In the genomic region with DNA sequence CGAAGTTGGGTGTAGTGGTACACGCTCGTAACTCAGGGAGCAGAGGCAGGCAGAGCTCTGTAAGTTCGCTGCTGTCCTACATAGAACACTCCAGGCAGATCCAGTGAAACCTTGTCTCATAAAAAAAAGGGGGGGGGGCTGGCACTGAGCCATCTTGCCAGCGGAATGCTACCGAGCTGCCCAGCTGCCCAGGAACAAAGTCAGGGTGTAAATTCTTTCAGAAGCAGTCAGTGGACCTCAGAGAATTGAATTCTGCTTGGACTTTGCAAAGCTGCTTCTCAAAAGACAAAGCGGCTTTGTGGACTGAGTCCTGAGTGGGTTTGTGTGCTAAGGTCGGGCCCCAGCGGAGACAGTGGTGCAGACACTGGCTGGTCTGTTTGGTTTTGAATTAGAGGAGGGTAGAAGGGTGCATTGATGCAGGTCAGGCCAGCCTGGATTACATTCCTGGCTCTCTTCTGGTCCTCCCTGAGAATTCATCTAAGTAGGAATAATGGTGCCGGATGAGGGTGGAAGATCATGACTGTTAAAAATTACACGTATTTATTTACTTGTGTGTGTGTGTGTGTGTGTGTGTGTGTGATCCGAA, we compare ENCODE assay signal across 11 mouse cellular contexts. TPM values are rescaled to one million over a fixed set of nuclear protein-coding genes. Genes with fewer than 3 reads are reported as not detected.
DNase-seq lines count a peak whose midpoint lies in the region; ATAC-seq and TF ChIP-seq lines count a peak whose summit lies in the region.
"Had no signal": no experiment of that assay in that cellular context is flagged by ENCODE, and none has a peak within 500 bp of the region (broad histone marks: within the 10 kb centered on the region; RNA-seq: fewer than 3 reads in every experiment).

No protein-coding gene starts in this region.

- no peaks in the 10 kb centered on the region for H3K36me3 ChIP-seq in lung, embryonic 14.5 days (ENCODE audit: insufficient read depth)
- H3K36me3 ChIP-seq in limb, embryonic 15.5 days = no peaks in the 10 kb centered on the region
- no peaks in the 10 kb centered on the region for H3K36me3 ChIP-seq in midbrain, embryonic 14.5 days (ENCODE audit: control insufficient read depth, insufficient read depth, low read length)

- no peak for TF ChIP-seq CTCF in lung, embryonic 14.5 days (IDR thresholded peaks at IDR 0.05; ENCODE audit: low read depth)

- no peak for ATAC-seq in lung, embryonic 14.5 days (ENCODE audit: insufficient read depth)
- no peak for ATAC-seq in limb, embryonic 15.5 days (ENCODE audit: insufficient number of reproducible peaks, low FRiP score, low TSS enrichment, low read depth)
- ATAC-seq in midbrain, embryonic 14.5 days (ENCODE audit: low FRiP score, low TSS enrichment) = no peak

- no peaks in the 10 kb centered on the region for H3K9me3 ChIP-seq in lung, embryonic 14.5 days (ENCODE audit: low read depth, low read length)
- no peaks in the 10 kb centered on the region for H3K9me3 ChIP-seq in limb, embryonic 15.5 days
- H3K9me3 ChIP-seq in midbrain, embryonic 14.5 days (ENCODE audit: control insufficient read depth, low read length) = no peaks in the 10 kb centered on the region

- DNase-seq in lung, embryonic 14.5 days = peak; percentile 26
- no peak for DNase-seq in lung, postnatal 10 days
- peak; percentile 56 for DNase-seq in NIH3T3 (ENCODE audit: low read depth)
- DNase-seq in kidney, adult 18-20 months = peak; percentile 37
- DNase-seq in midbrain, embryonic 14.5 days = no peak
- DNase-seq in heart, postnatal 14 days = no peak
- DNase-seq: cerebellum, postnatal 10 days had no signal

- intact Hi-C loops in heart, postnatal 14 days (cut with DNase I) = no loop called here

- no peak overlapping the region for H3K4me3 ChIP-seq in lung, embryonic 14.5 days (ENCODE audit: low read depth, low read length)
- H3K4me3 ChIP-seq in limb, embryonic 15.5 days = no peak overlapping the region
- H3K4me3 ChIP-seq in midbrain, embryonic 14.5 days (replicated peaks; ENCODE audit: low read depth, low read length) = no peak overlapping the region

- H3K27me3 ChIP-seq in lung, embryonic 14.5 days (ENCODE audit: insufficient read depth, low read length) = no peaks in the 10 kb centered on the region
- no peaks in the 10 kb centered on the region for H3K27me3 ChIP-seq in limb, embryonic 15.5 days
- H3K27me3 ChIP-seq in midbrain, embryonic 14.5 days (ENCODE audit: control insufficient read depth, insufficient read depth, low read length) = no peaks in the 10 kb centered on the region

- H3K9ac ChIP-seq in lung, embryonic 14.5 days = no peak overlapping the region
- H3K9ac ChIP-seq in limb, embryonic 15.5 days = no peak overlapping the region
- no peak overlapping the region for H3K9ac ChIP-seq in midbrain, embryonic 14.5 days (replicated peaks; ENCODE audit: low read length)

- WGBS in lung, embryonic 14.5 days = 73% methylated on average over 12 of the region's 12 CpGs
- 61% methylated on average over 12 of the region's 12 CpGs for WGBS in limb, embryonic 15.5 days
- 69% methylated on average over 12 of the region's 12 CpGs for WGBS in midbrain, embryonic 14.5 days

- H3K27ac ChIP-seq in lung, embryonic 14.5 days (ENCODE audit: low read depth) = peak overlapping the region; percentile 80; the same call in 1 of the 2 replicates
- H3K27ac ChIP-seq in limb, embryonic 15.5 days = peak overlapping the region; percentile 81
- H3K27ac ChIP-seq in midbrain, embryonic 14.5 days (replicated peaks; ENCODE audit: low read depth, low read length) = no peak overlapping the region

- H3K4me1 ChIP-seq in lung, embryonic 14.5 days (ENCODE audit: insufficient read depth) = no peaks in the 10 kb centered on the region; the same call in none of the 2 replicates
- peaks cover 28% of the 10 kb centered on the region for H3K4me1 ChIP-seq in limb, embryonic 15.5 days
- no peaks in the 10 kb centered on the region for H3K4me1 ChIP-seq in midbrain, embryonic 14.5 days (ENCODE audit: control insufficient read depth, insufficient read depth, low read length)

- no peak overlapping the region for H3K4me2 ChIP-seq in lung, embryonic 14.5 days
- H3K4me2 ChIP-seq in limb, embryonic 15.5 days = no peak overlapping the region
- H3K4me2 ChIP-seq in midbrain, embryonic 14.5 days (ENCODE audit: low read length) = no peak overlapping the region

RNA-seq across cellular contexts. Expression of gene Capg, which starts 0.8 kb away (rescaled TPM):
- polyA plus RNA-seq in lung, embryonic 14.5 days (2014; fragmentation: Nextera tagmentation; extraction: Ambion mirVana) = 40.5 and 45.9 TPM in 2 replicates
- polyA plus RNA-seq in limb, embryonic 15.5 days (2015; fragmentation: Nextera tagmentation; extraction: Ambion mirVana) = 123 and 127 TPM in 2 replicates
- polyA plus RNA-seq in midbrain, embryonic 14.5 days (2014; fragmentation: Nextera tagmentation; extraction: Ambion mirVana) = 3.3 and 8.6 TPM in 2 replicates
- 10 to 100 TPM in 1 of 2 experiments, 1 to 10 TPM in 1; 9.9 to 10.0 TPM for total RNA-seq in heart, postnatal 14 days (2021)

RNA-seq across cellular contexts. Expression of gene Sh2d6, which starts 21.9 kb away (rescaled TPM):
- polyA plus RNA-seq in lung, embryonic 14.5 days (2014; fragmentation: Nextera tagmentation; extraction: Ambion mirVana) = not detected in 2 replicates
- 0.17 and 0.36 TPM in 2 replicates for polyA plus RNA-seq in limb, embryonic 15.5 days (2015; fragmentation: Nextera tagmentation; extraction: Ambion mirVana)
- 0.98 and 1.1 TPM in 2 replicates for polyA plus RNA-seq in midbrain, embryonic 14.5 days (2014; fragmentation: Nextera tagmentation; extraction: Ambion mirVana)
- under 1 TPM in 1 of 2 experiments, not detected in 1; 0.29 TPM for total RNA-seq in heart, postnatal 14 days (2021)
- total RNA-seq: heart, postnatal 25 days had no signal
- polyA plus RNA-seq: erythroblast, embryonic 14.5 days; liver, embryonic 16.5 days had no signal

RNA-seq across cellular contexts. Expression of gene Elmod3, which starts 54.9 kb away (rescaled TPM):
- polyA plus RNA-seq in lung, embryonic 14.5 days (2014; fragmentation: Nextera tagmentation; extraction: Ambion mirVana) = 15.9 and 16.2 TPM in 2 replicates
- polyA plus RNA-seq in limb, embryonic 15.5 days (2015; fragmentation: Nextera tagmentation; extraction: Ambion mirVana) = 18.2 and 18.8 TPM in 2 replicates
- polyA plus RNA-seq in midbrain, embryonic 14.5 days (2014; fragmentation: Nextera tagmentation; extraction: Ambion mirVana) = 13.5 and 19.8 TPM in 2 replicates
- 10 to 100 TPM; 16.7 to 19.2 TPM for total RNA-seq in heart, postnatal 14 days (2021)

RNA-seq across cellular contexts. Expression of gene Retsat, which starts 54.9 kb away (rescaled TPM):
- polyA plus RNA-seq in lung, embryonic 14.5 days (2014; fragmentation: Nextera tagmentation; extraction: Ambion mirVana) = 17.2 and 18.4 TPM in 2 replicates
- polyA plus RNA-seq in limb, embryonic 15.5 days (2015; fragmentation: Nextera tagmentation; extraction: Ambion mirVana) = 16.3 and 17.3 TPM in 2 replicates
- 4.2 and 5.1 TPM in 2 replicates for polyA plus RNA-seq in midbrain, embryonic 14.5 days (2014; fragmentation: Nextera tagmentation; extraction: Ambion mirVana)
- total RNA-seq in heart, postnatal 14 days (2021) = 100 to 1,000 TPM; 164 to 166 TPM

Comparison
In these comparisons a context has a peak if more than half of its experiments do, and no peak if none do; other contexts are left out.
1. DNase-seq: peak in lung, embryonic 14.5 days (single experiment), NIH3T3 (single experiment) and kidney, adult 18-20 months (single experiment); none in lung, postnatal 10 days (single experiment), midbrain, embryonic 14.5 days (single experiment) and heart, postnatal 14 days (0 of 2).